Mouse (Mus musculus) testis, adult 2 months (tissue): ENCODE data around the gene Cdh8.

Experiments used
- CTCF ChIP-seq: fragments of 200-500 bp; IDR thresholded peaks from 2 replicates; pipeline ENCODE4 v1.5.1; 2012; ENCODE audit warnings: low read depth, mild to moderate bottlenecking, inconsistent platforms, low read length, moderate library complexity; ENCODE audit not compliant: control insufficient read depth, insufficient read depth, insufficient replicate concordance
- POLR2A ChIP-seq: fragments of 200-500 bp; IDR thresholded peaks from 2 replicates; pipeline ENCODE4 v1.6.1; 2012; ENCODE audit warnings: low read depth, mild to moderate bottlenecking, inconsistent platforms, low read length, moderate library complexity; ENCODE audit not compliant: control insufficient read depth

GRCm38 (mm10) chr8:99186879-99187278 lies 229.4 kb downstream of the Cdh8 start:
- no peak for TF ChIP-seq CTCF
- TF ChIP-seq POLR2A = no peak
